Mouse (Mus musculus) liver, embryonic 13.5 days (tissue): ENCODE measurements around the gene Tbx5. TPM values are rescaled to one million over a fixed set of nuclear protein-coding genes. Genes with fewer than 3 reads are reported as not detected.

Experiments used
- ATAC-seq: fragments of 200-750 bp; cut with Nextera tagmentation; 2 replicates; pipeline ENCODE4 v1.8.0; 2017; ENCODE audit warnings: low read depth, mild to moderate bottlenecking, moderate number of reproducible peaks, moderate library complexity
- DNase-seq: peaks from one replicate; pipeline ENCODE4 v3.0.0; 2022
- H3K27ac ChIP-seq: fragments of 300-500 bp; sonication (generic); 2 replicates; pipeline ENCODE4 v1.5.1; 2015; ENCODE audit warnings: moderate library complexity, mild to moderate bottlenecking, inconsistent platforms
- H3K27me3 ChIP-seq: fragments of 300-500 bp; sonication (generic); 2 replicates; pipeline ENCODE4 v1.6.1; 2015; ENCODE audit warnings: mild to moderate bottlenecking, inconsistent platforms
- H3K36me3 ChIP-seq: fragments of 300-500 bp; sonication (generic); 2 replicates; pipeline ENCODE4 v1.6.1; 2015; ENCODE audit warnings: mild to moderate bottlenecking, inconsistent platforms
- H3K4me1 ChIP-seq: fragments of 300-500 bp; sonication (generic); replicated peaks from 2 replicates; pipeline ENCODE4 v1.6.1; 2015; ENCODE audit warnings: inconsistent platforms
- H3K4me2 ChIP-seq: fragments of 300-500 bp; sonication (generic); 2 replicates; pipeline ENCODE4 v1.6.1; 2015; ENCODE audit warnings: inconsistent platforms, mild to moderate bottlenecking, moderate library complexity
- H3K4me3 ChIP-seq: fragments of 300-500 bp; sonication (generic); replicated peaks from 2 replicates; pipeline ENCODE4 v1.5.1; 2015; ENCODE audit warnings: mild to moderate bottlenecking, inconsistent platforms
- H3K9ac ChIP-seq: fragments of 300-500 bp; sonication (generic); 2 replicates; pipeline ENCODE4 v1.6.1; 2015; ENCODE audit warnings: mild to moderate bottlenecking, inconsistent platforms
- H3K9me3 ChIP-seq: fragments of 300-500 bp; sonication (generic); replicated peaks from 2 replicates; pipeline ENCODE4 v1.6.1; 2016; ENCODE audit warnings: inconsistent platforms
- WGBS: fragments of 180-500 bp; shearing (Covaris S2); methylation state at CpG from one replicate; pipeline ENCODE4 v1.1.7; 2015; ENCODE audit not compliant: insufficient replicate concordance; 5-methylcytosine and 5-hydroxymethylcytosine counted together
- polyA plus RNA-seq: library from polyadenylated mRNA; unstranded; fragments of >200 nt; fragmentation: Nextera tagmentation; extraction: Ambion mirVana; gene quantifications from 2 replicates; pipeline ENCODE4 v1.2.1, GENCODE M21; 2015

Tbx5 gene
- polyA plus RNA-seq, 1 experiment from 2014 or later, result 0.20 TPM

- Histone ChIP-seq H3K36me3 (no peaks in the 10 kb centered on the region), H3K9me3 (no peaks in the 10 kb centered on the region), H3K27ac (no peak overlapping the region), H3K9ac (no peak overlapping the region), H3K4me1 (no peaks in the 10 kb centered on the region), H3K4me2 (no peak overlapping the region), H3K27me3 (peaks cover 77% of the 10 kb centered on the region), H3K4me3 (no peak overlapping the region)
- 2% methylated on average over 21 of the region's 21 CpGs for WGBS
- no peak for DNase-seq
- ATAC-seq, result no peak
Observed at GRCm38 (mm10) chr5:119844994-119845393, 12.5 kb downstream of the Tbx5 start.

GRCm38 (mm10) chr5:119857052-119857451, 24.6 kb downstream of the Tbx5 start:
- H3K36me3 ChIP-seq, result no peaks in the 10 kb centered on the region
- 21% methylated on average over 4 of the region's 4 CpGs for WGBS
- H3K4me1 ChIP-seq, result peaks cover 6% of the 10 kb centered on the region; the same call in 1 of the 2 replicates
- H3K4me2 ChIP-seq, result no peak overlapping the region
- no peak overlapping the region for H3K9ac ChIP-seq
- no peaks in the 10 kb centered on the region for H3K9me3 ChIP-seq
- no peak for DNase-seq
- H3K4me3 ChIP-seq, result no peak overlapping the region
- H3K27me3 ChIP-seq, result peaks cover 5% of the 10 kb centered on the region; the same call in 1 of the 2 replicates
- no peak for ATAC-seq
- no peak overlapping the region for H3K27ac ChIP-seq

GRCm38 (mm10) chr5:119861301-119861700, 28.8 kb downstream of the Tbx5 start:
- no peak for ATAC-seq
- DNase-seq, result no peak
- Histone ChIP-seq H3K9ac (no peak overlapping the region), H3K4me3 (no peak overlapping the region), H3K36me3 (no peaks in the 10 kb centered on the region), H3K4me1 (peaks cover 1% of the 10 kb centered on the region; the same call in 1 of the 2 replicates), H3K27me3 (peaks cover 6% of the 10 kb centered on the region), H3K4me2 (no peak overlapping the region), H3K9me3 (no peaks in the 10 kb centered on the region), H3K27ac (no peak overlapping the region)
- WGBS, result 59% methylated on average over 5 of the region's 5 CpGs

- no peak overlapping the region for H3K9ac ChIP-seq
- H3K4me3 ChIP-seq, result no peak overlapping the region
- ATAC-seq (no peak), DNase-seq (no peak)
- no peaks in the 10 kb centered on the region for H3K9me3 ChIP-seq
- H3K27ac ChIP-seq, result no peak overlapping the region
- H3K4me1 ChIP-seq, result no peaks in the 10 kb centered on the region
- peaks cover 17% of the 10 kb centered on the region for H3K27me3 ChIP-seq
- WGBS, result 54% methylated on average over 5 of the region's 5 CpGs
- H3K36me3 ChIP-seq, result no peaks in the 10 kb centered on the region
- no peak overlapping the region for H3K4me2 ChIP-seq
Observed at GRCm38 (mm10) chr5:119862431-119862830, 30.0 kb downstream of the Tbx5 start.

GRCm38 (mm10) chr5:119866277-119867235, 34.1 kb downstream of the Tbx5 start:
- no peak overlapping the region for H3K4me3 ChIP-seq
- 23% methylated on average over 31 of the region's 31 CpGs for WGBS
- peaks cover 25% of the 10 kb centered on the region for H3K27me3 ChIP-seq
- ATAC-seq (no peak), DNase-seq (no peak)
- H3K9me3 ChIP-seq, result no peaks in the 10 kb centered on the region
- H3K4me1 ChIP-seq, result no peaks in the 10 kb centered on the region
- H3K4me2 ChIP-seq, result no peak overlapping the region
- no peak overlapping the region for H3K27ac ChIP-seq
- H3K9ac ChIP-seq, result no peak overlapping the region
- no peaks in the 10 kb centered on the region for H3K36me3 ChIP-seq

GRCm38 (mm10) chr5:119867986-119868385, 35.5 kb downstream of the Tbx5 start:
- Histone ChIP-seq H3K4me1 (no peaks in the 10 kb centered on the region), H3K27ac (no peak overlapping the region), H3K36me3 (no peaks in the 10 kb centered on the region), H3K4me3 (no peak overlapping the region), H3K9ac (no peak overlapping the region), H3K27me3 (peaks cover 29% of the 10 kb centered on the region), H3K9me3 (no peaks in the 10 kb centered on the region), H3K4me2 (no peak overlapping the region)
- DNase-seq, result no peak
- no peak for ATAC-seq
- 77% methylated on average over 6 of the region's 6 CpGs for WGBS

GRCm38 (mm10) chr5:119875421-119875820, 43.0 kb downstream of the Tbx5 start:
- no peak overlapping the region for H3K9ac ChIP-seq
- no peak overlapping the region for H3K27ac ChIP-seq
- no peak overlapping the region for H3K4me3 ChIP-seq
- peaks cover 10% of the 10 kb centered on the region; the same call in 1 of the 2 replicates for H3K4me1 ChIP-seq
- ATAC-seq (peak; percentile 54; the same call in 1 of the 2 replicates), DNase-seq (no peak)
- 0 out of 2 replicates have a peak, but pooled peaks cover 6% of the 10 kb centered on the region for H3K27me3 ChIP-seq
- H3K9me3 ChIP-seq, result no peaks in the 10 kb centered on the region
- H3K36me3 ChIP-seq, result no peaks in the 10 kb centered on the region
- 0% methylated on average over 2 of the region's 2 CpGs for WGBS
- H3K4me2 ChIP-seq, result no peak overlapping the region

- no peak overlapping the region for H3K27ac ChIP-seq
- no peak overlapping the region for H3K9ac ChIP-seq
- no peak overlapping the region for H3K4me3 ChIP-seq
- 46% methylated on average over 6 of the region's 6 CpGs for WGBS
- H3K4me1 ChIP-seq, result peaks cover 10% of the 10 kb centered on the region; the same call in 1 of the 2 replicates
- no peak for ATAC-seq
- H3K36me3 ChIP-seq, result no peaks in the 10 kb centered on the region
- DNase-seq, result no peak
- H3K9me3 ChIP-seq, result no peaks in the 10 kb centered on the region
- no peak overlapping the region for H3K4me2 ChIP-seq
- H3K27me3 ChIP-seq, result 0 out of 2 replicates have a peak, but pooled peaks cover 6% of the 10 kb centered on the region
Observed at GRCm38 (mm10) chr5:119877185-119877584, 44.7 kb downstream of the Tbx5 start.

GRCm38 (mm10) chr5:119885595-119885994, 53.1 kb downstream of the Tbx5 start:
- no peak overlapping the region for H3K4me2 ChIP-seq
- WGBS, result 22% methylated on average over 7 of the region's 8 CpGs
- no peaks in the 10 kb centered on the region for H3K36me3 ChIP-seq
- H3K4me1 ChIP-seq, result no peaks in the 10 kb centered on the region
- no peak overlapping the region for H3K27ac ChIP-seq
- H3K9me3 ChIP-seq, result no peaks in the 10 kb centered on the region
- no peaks in the 10 kb centered on the region for H3K27me3 ChIP-seq
- DNase-seq (no peak), ATAC-seq (no peak)
- H3K9ac ChIP-seq, result no peak overlapping the region
- H3K4me3 ChIP-seq, result no peak overlapping the region

GRCm38 (mm10) chr5:119887381-119887780, 54.9 kb downstream of the Tbx5 start:
- Histone ChIP-seq H3K4me3 (no peak overlapping the region), H3K9ac (no peak overlapping the region), H3K36me3 (no peaks in the 10 kb centered on the region), H3K4me2 (no peak overlapping the region), H3K4me1 (no peaks in the 10 kb centered on the region), H3K9me3 (no peaks in the 10 kb centered on the region), H3K27ac (no peak overlapping the region), H3K27me3 (no peaks in the 10 kb centered on the region)
- 55% methylated on average over 8 of the region's 8 CpGs for WGBS
- no peak for ATAC-seq
- DNase-seq, result no peak

- no peak for ATAC-seq
- H3K4me2 ChIP-seq, result no peak overlapping the region
- WGBS, result 49% methylated on average over 5 of the region's 5 CpGs
Observed at GRCm38 (mm10) chr5:119891960-119892359, 59.5 kb downstream of the Tbx5 start.

More at GRCm38 (mm10) chr5:119891960-119892359, 59.5 kb downstream of the Tbx5 start:
- DNase-seq, result no peak
- Histone ChIP-seq H3K9ac (no peak overlapping the region), H3K4me1 (no peaks in the 10 kb centered on the region), H3K36me3 (no peaks in the 10 kb centered on the region), H3K27me3 (no peaks in the 10 kb centered on the region), H3K9me3 (no peaks in the 10 kb centered on the region), H3K4me3 (no peak overlapping the region), H3K27ac (no peak overlapping the region)
